Mouse (Mus musculus) kidney, adult 11 months (tissue): ENCODE results near the gene Clec2e.
A peak's percentile ranks its signal among the peaks of the same experiment; 100 is the strongest.
"Not testable (repeated sequence)": the region's sequence is repeated elsewhere in the genome, so short reads cannot be mapped to it uniquely, and the experiment has no call there.

ENCODE experiments used
- DNase-seq: peaks from one replicate; pipeline ENCODE4 v3.0.0; 2022

Gene Clec2e

GRCm38 (mm10) chr6:129100794-129101193 lies at the start of gene Clec2e:
Gene Clec2e (minus strand): TSS chr6:129100913.
- DNase-seq = not testable (repeated sequence)

GRCm38 (mm10) chr6:129146812-129147211 lies 46.1 kb upstream of the Clec2e start:
- no peak for DNase-seq

- DNase-seq = no peak
Measured at GRCm38 (mm10) chr6:129132604-129133341, 32.1 kb upstream of the Clec2e start.

GRCm38 (mm10) chr6:129126861-129127260 lies 26.1 kb upstream of the Clec2e start:
- no peak for DNase-seq

- not testable (repeated sequence) for DNase-seq
Measured at GRCm38 (mm10) chr6:129124531-129124930, 23.8 kb upstream of the Clec2e start.

- no peak for DNase-seq
Measured at GRCm38 (mm10) chr6:129116223-129116622, 15.5 kb upstream of the Clec2e start.

- DNase-seq = not testable (repeated sequence)
Measured at GRCm38 (mm10) chr6:129114237-129114636, 13.5 kb upstream of the Clec2e start.

GRCm38 (mm10) chr6:129113769-129114168 lies 13.1 kb upstream of the Clec2e start:
- no peak for DNase-seq

- no peak for DNase-seq
Measured at GRCm38 (mm10) chr6:129113030-129113673, 12.4 kb upstream of the Clec2e start.

GRCm38 (mm10) chr6:129112526-129112925 lies 11.8 kb upstream of the Clec2e start:
- DNase-seq = peak; percentile 14

- no peak for DNase-seq
Measured at GRCm38 (mm10) chr6:129107916-129108315, 7.2 kb upstream of the Clec2e start.

GRCm38 (mm10) chr6:129102858-129103555 lies 2.3 kb upstream of the Clec2e start:
- DNase-seq = no peak

GRCm38 (mm10) chr6:129101604-129102003 lies 891 bp upstream of the Clec2e start:
- no peak for DNase-seq

GRCm38 (mm10) chr6:129097929-129098328 lies 2.8 kb downstream of the Clec2e start:
- DNase-seq = peak; percentile 37

- DNase-seq = peak; percentile 26
Measured at GRCm38 (mm10) chr6:129095166-129095565, 5.5 kb downstream of the Clec2e start.

GRCm38 (mm10) chr6:129088596-129088995 lies 12.1 kb downstream of the Clec2e start:
- not testable (repeated sequence) for DNase-seq

GRCm38 (mm10) chr6:129088161-129088560 lies 12.6 kb downstream of the Clec2e start:
- peak; percentile 24 for DNase-seq

- not testable (repeated sequence) for DNase-seq
Measured at GRCm38 (mm10) chr6:129086031-129086430, 14.7 kb downstream of the Clec2e start.

GRCm38 (mm10) chr6:129085098-129085497 lies 15.6 kb downstream of the Clec2e start:
- DNase-seq = no peak

GRCm38 (mm10) chr6:129066986-129067385 lies 33.7 kb downstream of the Clec2e start:
- DNase-seq = peak; percentile 46

GRCm38 (mm10) chr6:129066530-129066929 lies 34.2 kb downstream of the Clec2e start:
- no peak for DNase-seq

- DNase-seq = no peak
Measured at GRCm38 (mm10) chr6:129065857-129066256, 34.9 kb downstream of the Clec2e start.

GRCm38 (mm10) chr6:129065407-129065806 lies 35.3 kb downstream of the Clec2e start:
- DNase-seq = no peak

- no peak for DNase-seq
Measured at GRCm38 (mm10) chr6:129058013-129058412, 42.7 kb downstream of the Clec2e start.
